Mouse (Mus musculus) lung, postnatal 0 days (tissue): ENCODE measurements at regions not wholly inside any gene's neighbourhood (a gene's known extent, or its start where the extent isn't known, plus 50 kb on each side); places are given as distances from the start of the nearest gene placed in this dataset.

Source experiments
- CTCF ChIP-seq: IDR thresholded peaks from 2 replicates; pipeline ENCODE4 v1.5.1; 2016; ENCODE audit warnings: antibody characterized with exemption, mild to moderate bottlenecking
- EP300 ChIP-seq: IDR thresholded peaks from 2 replicates; pipeline ENCODE4 v1.6.1; 2016; ENCODE audit warnings: antibody characterized with exemption, mild to moderate bottlenecking, control low read depth

- no peak for TF ChIP-seq CTCF
- no peak for TF ChIP-seq EP300
Measured at GRCm38 (mm10) chr10:56525791-56526190, 148.7 kb downstream of the Gja1 start.
